7 mouse cellular contexts compared by ENCODE assay signal in the genomic region with DNA sequence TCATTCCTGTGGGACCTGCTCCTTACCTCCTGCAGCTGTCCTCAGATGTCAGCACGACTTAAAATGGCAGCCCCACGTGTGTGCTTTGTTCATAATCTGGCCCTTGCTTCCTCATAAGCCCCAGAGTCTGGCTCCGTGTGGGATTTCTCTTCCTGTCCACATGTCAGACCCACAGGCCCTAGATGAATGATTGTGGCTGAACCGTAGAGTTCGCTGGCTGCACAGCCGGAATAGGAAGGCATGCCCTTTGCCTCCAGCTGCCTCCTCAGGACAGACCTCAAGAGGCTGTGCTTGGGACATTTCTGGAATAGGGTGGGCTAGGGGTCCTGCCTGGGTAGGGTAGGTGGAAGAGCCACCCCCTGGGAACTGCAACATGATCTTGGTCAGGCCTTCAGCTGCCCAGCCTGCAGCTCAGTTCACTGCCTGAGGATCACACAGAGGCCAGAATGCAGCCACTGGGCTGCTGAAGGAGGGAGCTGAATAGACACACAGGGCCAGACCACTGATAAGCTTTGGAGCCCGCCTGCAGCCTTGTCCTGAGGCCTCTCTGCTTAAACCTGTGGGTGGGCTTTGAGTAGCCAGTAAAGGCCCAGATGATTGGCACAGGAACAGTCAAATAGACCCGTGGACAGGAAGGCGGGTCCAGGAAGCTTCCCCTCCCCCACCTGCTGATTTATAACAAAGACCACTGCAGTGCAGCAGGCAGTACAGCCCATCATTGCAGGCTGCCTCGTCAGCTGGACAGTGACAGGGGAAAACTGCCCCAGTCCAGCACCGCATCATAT. TPM values are rescaled to one million over a fixed set of nuclear protein-coding genes. Genes with fewer than 3 reads are reported as not detected.
DNase-seq lines count a peak whose midpoint lies in the region; ATAC-seq and TF ChIP-seq lines count a peak whose summit lies in the region.

No protein-coding gene starts in this region.

- no peaks in the 10 kb centered on the region for H3K36me3 ChIP-seq in forebrain, embryonic 14.5 days (ENCODE audit: control insufficient read depth, insufficient read depth, low read length)
- H3K36me3 ChIP-seq in kidney, embryonic 15.5 days: peaks cover 10% of the 10 kb centered on the region
- no peaks in the 10 kb centered on the region for H3K36me3 ChIP-seq in thymus, adult 2 months (ENCODE audit: control insufficient read depth, insufficient read depth, low read length)

- ATAC-seq in forebrain, embryonic 14.5 days: peak; percentile 89
- peak; percentile 78 for ATAC-seq in kidney, embryonic 15.5 days (replicated peaks; ENCODE audit: low FRiP score)
- peak; percentile 61 for ATAC-seq in megakaryocyte progenitor cell, adult 5-6 weeks (replicated peaks; ENCODE audit: poor library complexity)

- no peak for TF ChIP-seq CTCF in thymus, adult 2 months (IDR thresholded peaks at IDR 0.05; ENCODE audit: borderline replicate concordance, control insufficient read depth, extremely low read depth, insufficient read depth, low read length, poor library complexity)

- 14% methylated on average over 11 of the region's 11 CpGs for WGBS in forebrain, embryonic 14.5 days
- WGBS in kidney, embryonic 15.5 days: 6% methylated on average over 11 of the region's 11 CpGs
- 50% methylated on average over 11 of the region's 11 CpGs for WGBS in thymus, adult 2 months

- H3K9me3 ChIP-seq in forebrain, embryonic 14.5 days (replicated peaks; ENCODE audit: control insufficient read depth, low read length): no peaks in the 10 kb centered on the region; the same call in 1 of the 2 replicates
- peaks cover 12% of the 10 kb centered on the region; the same call in 1 of the 2 replicates for H3K9me3 ChIP-seq in kidney, embryonic 15.5 days (replicated peaks)

- peaks cover 19% of the 10 kb centered on the region for H3K4me1 ChIP-seq in forebrain, embryonic 14.5 days (ENCODE audit: control insufficient read depth, insufficient read depth, low read length)
- peaks cover 70% of the 10 kb centered on the region for H3K4me1 ChIP-seq in kidney, embryonic 15.5 days
- H3K4me1 ChIP-seq in thymus, adult 2 months (replicated peaks; ENCODE audit: control insufficient read depth, insufficient read depth, low read length): no peaks in the 10 kb centered on the region

- DNase-seq in embryo, embryonic 9.5 days (ENCODE audit: extremely low spot score): peak; percentile 90
- peak; percentile 89 for DNase-seq in forebrain, embryonic 14.5 days (ENCODE audit: low spot score)
- no peak for DNase-seq in urinary bladder, postnatal 25 days (ENCODE audit: low spot score)
- DNase-seq in ovary, postnatal 14 days (ENCODE audit: low spot score): no peak
- no peak for DNase-seq in thymus, adult 2 months

- H3K27ac ChIP-seq in forebrain, embryonic 14.5 days (ENCODE audit: low read depth, low read length): peak overlapping the region; percentile 89
- peak overlapping the region; percentile 96 for H3K27ac ChIP-seq in kidney, embryonic 15.5 days
- no peak overlapping the region for H3K27ac ChIP-seq in thymus, adult 2 months (ENCODE audit: control insufficient read depth, insufficient read depth, low read length)

- H3K4me3 ChIP-seq in forebrain, embryonic 14.5 days (ENCODE audit: low read depth, low read length): no peak overlapping the region
- H3K4me3 ChIP-seq in kidney, embryonic 15.5 days (replicated peaks): no peak overlapping the region; the same call in 1 of the 2 replicates
- no peak overlapping the region for H3K4me3 ChIP-seq in thymus, adult 2 months (ENCODE audit: control insufficient read depth, insufficient read depth, low read length)

- H3K27me3 ChIP-seq in forebrain, embryonic 14.5 days (replicated peaks; ENCODE audit: control insufficient read depth, insufficient read depth, low read length): no peaks in the 10 kb centered on the region
- H3K27me3 ChIP-seq in kidney, embryonic 15.5 days: no peaks in the 10 kb centered on the region; the same call in 1 of the 2 replicates
- H3K27me3 ChIP-seq in thymus, adult 2 months (ENCODE audit: control insufficient read depth, insufficient read depth, low read length): no peaks in the 10 kb centered on the region

- peak overlapping the region; percentile 20 for H3K4me2 ChIP-seq in forebrain, embryonic 14.5 days (ENCODE audit: low read length)
- peak overlapping the region; percentile 20 for H3K4me2 ChIP-seq in kidney, embryonic 15.5 days

- no peak for TF ChIP-seq POLR2A in thymus, adult 2 months (IDR thresholded peaks at IDR 0.05; ENCODE audit: control insufficient read depth, extremely low read depth, insufficient read depth, low read length, poor library complexity)

- H3K9ac ChIP-seq in forebrain, embryonic 14.5 days (ENCODE audit: low read length): peak overlapping the region; percentile 49
- 0 out of 2 replicates have a peak overlapping the region, but pooled peaks have one; percentile 1 for H3K9ac ChIP-seq in kidney, embryonic 15.5 days

RNA-seq across cellular contexts. Expression of a gene that starts 16.0 kb away (rescaled TPM):
- 12.6 and 14.5 TPM in 2 replicates for polyA plus RNA-seq in forebrain, embryonic 14.5 days (2014; fragmentation: Nextera tagmentation; extraction: Ambion mirVana)
- polyA plus RNA-seq in kidney, embryonic 15.5 days (2015; fragmentation: Nextera tagmentation; extraction: Ambion mirVana): 11.8 and 14.1 TPM in 2 replicates
- total RNA-seq in megakaryocyte progenitor cell, adult 5-6 weeks (2015): 12.1 and 17.2 TPM in 2 replicates
- total RNA-seq in megakaryocyte progenitor cell, adult 5-6 weeks (2017): 3.9 and 5.4 TPM in 2 replicates
- 11.0 and 15.1 TPM in 2 replicates for polyA plus RNA-seq in thymus, adult 2 months (2012; rRNA removed)

Comparison
In these comparisons a context has a peak if more than half of its experiments do, and no peak if none do; other contexts are left out.
1. DNase-seq: peak in embryo, embryonic 9.5 days (single experiment) and forebrain, embryonic 14.5 days (single experiment); none in urinary bladder, postnatal 25 days (single experiment), ovary, postnatal 14 days (single experiment) and thymus, adult 2 months (single experiment).
2. Peak in every context shown above with its lines, with median percentiles within 50 percentile points of each other: ATAC-seq.